Mouse (Mus musculus) forebrain, embryonic 14.5 days (tissue): Measurements from ENCODE around the gene Carnmt1. TPM values are rescaled to one million over a fixed set of nuclear protein-coding genes. Genes with fewer than 3 reads are reported as not detected.
"Not testable (repeated sequence)": the region's sequence is repeated elsewhere in the genome, so short reads cannot be mapped to it uniquely, and the experiment has no call there.

Source experiments
- ATAC-seq: fragments of 200-750 bp; cut with Nextera tagmentation; 2 replicates; pipeline ENCODE4 v1.8.0; 2017; ENCODE audit warnings: mild to moderate bottlenecking, moderate library complexity
- DNase-seq: peaks from one replicate; pipeline ENCODE4 v3.0.0-alpha.2; 2015; ENCODE audit warnings: low spot score
- H3K27ac ChIP-seq: fragments of 300-500 bp; sonication (generic); 2 replicates; pipeline ENCODE4 v1.5.1; 2014; ENCODE audit warnings: low read depth, mild to moderate bottlenecking, control low read depth, low read length, moderate library complexity
- H3K27me3 ChIP-seq: fragments of 300-500 bp; sonication (generic); replicated peaks from 2 replicates; pipeline ENCODE4 v1.6.1; 2014; ENCODE audit warnings: low read length, control low read depth, mixed read lengths; ENCODE audit not compliant: control insufficient read depth, insufficient read depth
- H3K36me3 ChIP-seq: fragments of 300-500 bp; sonication (generic); 2 replicates; pipeline ENCODE4 v1.6.1; 2014; ENCODE audit warnings: low read length, control low read depth; ENCODE audit not compliant: control insufficient read depth, insufficient read depth
- H3K4me1 ChIP-seq: fragments of 300-500 bp; sonication (generic); 2 replicates; pipeline ENCODE4 v1.6.1; 2014; ENCODE audit warnings: antibody characterized with exemption, low read length, control low read depth; ENCODE audit not compliant: control insufficient read depth, insufficient read depth
- H3K4me2 ChIP-seq: fragments of 300-500 bp; sonication (generic); 2 replicates; pipeline ENCODE4 v1.6.1; 2014; ENCODE audit warnings: mild to moderate bottlenecking, control low read depth, low read length
- H3K4me3 ChIP-seq: fragments of 300-500 bp; sonication (generic); 2 replicates; pipeline ENCODE4 v1.5.1; 2014; ENCODE audit warnings: low read depth, low read length, control low read depth
- H3K9ac ChIP-seq: fragments of 300-500 bp; sonication (generic); 2 replicates; pipeline ENCODE4 v1.6.1; 2014; ENCODE audit warnings: mild to moderate bottlenecking, low read length, control low read depth, moderate library complexity
- H3K9me3 ChIP-seq: fragments of 300-500 bp; sonication (generic); replicated peaks from 2 replicates; pipeline ENCODE4 v1.6.1; 2016; ENCODE audit warnings: low read length, control low read depth, mixed read lengths; ENCODE audit not compliant: control insufficient read depth
- WGBS: fragments of 180-500 bp; shearing (Covaris S2); extraction: QIAGEN DNeasy Blood & Tissue Kit; methylation state at CpG from one replicate; pipeline ENCODE4 v1.1.7; 2014; 5-methylcytosine and 5-hydroxymethylcytosine counted together
- polyA plus RNA-seq: library from polyadenylated mRNA; unstranded; fragments of >200 nt; fragmentation: Nextera tagmentation; extraction: Ambion mirVana; gene quantifications from 2 replicates; pipeline ENCODE4 v1.2.1, GENCODE M21; 2014

The Carnmt1 gene
- polyA plus RNA-seq, 1 experiment from 2014 or later: 13.8 TPM

- 0 out of 2 replicates have a peak, but pooled peaks cover 2% of the 10 kb centered on the region for H3K36me3 ChIP-seq
- peak within 1 kb of the TSS; percentile 88 for H3K27ac ChIP-seq
- WGBS: under 1% methylated on average over 24 of the region's 49 CpGs
- peak; percentile 99 for ATAC-seq
- DNase-seq: peak; percentile 99
- peaks cover 12% of the 10 kb centered on the region for H3K4me1 ChIP-seq
- no peaks in the 10 kb centered on the region for H3K9me3 ChIP-seq
- H3K4me2 ChIP-seq: peak within 1 kb of the TSS; percentile 69
- H3K9ac ChIP-seq: peak within 1 kb of the TSS; percentile 85
- no peaks in the 10 kb centered on the region for H3K27me3 ChIP-seq
- peak within 1 kb of the TSS; percentile 84 for H3K4me3 ChIP-seq
Observed at GRCm38 (mm10) chr19:18712866-18713300, 42.3 kb downstream of the Carnmt1 start, which contains the start of gene D030056L22Rik. Gene D030056L22Rik, plus strand, starts transcription at chr19:18713193.

DNA sequence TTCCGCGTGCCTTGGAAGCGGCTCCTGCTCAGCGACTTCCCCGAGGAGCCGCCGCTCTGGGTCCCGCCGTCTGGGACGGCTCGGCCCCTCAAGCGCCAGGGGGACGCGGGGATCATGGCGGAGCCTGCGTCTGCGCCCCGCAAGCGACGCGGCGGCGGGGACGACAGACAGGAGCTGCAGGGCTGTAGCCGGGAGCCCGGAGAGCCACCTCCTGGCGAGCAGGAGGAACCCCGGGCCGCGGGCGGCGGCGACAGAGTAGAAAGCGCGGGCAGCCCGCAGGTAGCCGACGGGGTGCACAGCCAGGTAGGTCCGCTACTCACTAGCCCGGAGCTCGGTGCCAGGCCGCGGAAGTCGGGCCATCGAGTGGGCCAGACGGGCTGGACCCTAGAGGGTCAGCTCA lies 42.8 kb downstream of the Carnmt1 start:
- peak; percentile 71 for ATAC-seq
- WGBS: under 1% methylated on average over 39 of the region's 46 CpGs
- Histone ChIP-seq H3K4me2 (peak overlapping the region; percentile 69), H3K9ac (peak overlapping the region; percentile 85), H3K4me3 (peak overlapping the region; percentile 84), H3K4me1 (peaks cover 12% of the 10 kb centered on the region)
- not testable (repeated sequence) for H3K27ac ChIP-seq, H3K27me3 ChIP-seq, H3K36me3 ChIP-seq, H3K9me3 ChIP-seq
- peak; percentile 28 for DNase-seq

DNA sequence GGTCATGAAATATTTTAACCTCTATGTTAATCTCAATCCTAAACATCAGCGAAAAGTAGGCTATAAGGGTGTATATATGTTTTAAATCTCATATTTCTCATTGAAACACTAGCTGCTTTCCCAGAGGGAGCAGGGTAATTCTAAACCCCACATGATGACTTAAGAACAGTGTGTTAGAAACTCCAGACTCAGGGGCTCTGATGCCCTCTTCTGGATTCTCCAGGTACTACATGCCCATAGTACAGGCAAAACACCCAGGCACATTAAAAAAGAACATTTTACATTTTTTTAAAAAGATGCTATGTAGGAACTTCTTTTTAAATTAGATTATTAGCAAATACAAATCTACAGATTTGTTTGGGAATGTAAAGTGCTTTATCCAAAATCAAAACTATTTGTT lies 45.8 kb downstream of the Carnmt1 start:
- 37% methylated on average over 1 of the region's 1 CpGs for WGBS
- Histone ChIP-seq H3K4me3 (no peak overlapping the region), H3K27ac (no peak overlapping the region), H3K36me3 (0 out of 2 replicates have a peak, but pooled peaks cover 7% of the 10 kb centered on the region), H3K9me3 (no peaks in the 10 kb centered on the region), H3K27me3 (no peaks in the 10 kb centered on the region), H3K9ac (no peak overlapping the region), H3K4me2 (no peak overlapping the region), H3K4me1 (peaks cover 12% of the 10 kb centered on the region)
- ATAC-seq (no peak), DNase-seq (peak; percentile 78)

- ATAC-seq (no peak), DNase-seq (no peak)
- H3K4me1 ChIP-seq: no peaks in the 10 kb centered on the region
- 0 out of 2 replicates have a peak, but pooled peaks cover 7% of the 10 kb centered on the region for H3K36me3 ChIP-seq
- no peak overlapping the region for H3K9ac ChIP-seq
- WGBS: 84% methylated on average over 3 of the region's 3 CpGs
- no peak overlapping the region for H3K4me3 ChIP-seq
- H3K9me3 ChIP-seq: no peaks in the 10 kb centered on the region
- no peaks in the 10 kb centered on the region for H3K27me3 ChIP-seq
- no peak overlapping the region for H3K27ac ChIP-seq
- no peak overlapping the region for H3K4me2 ChIP-seq
Observed at GRCm38 (mm10) chr19:18720337-18720736, 49.8 kb downstream of the Carnmt1 start.

DNA sequence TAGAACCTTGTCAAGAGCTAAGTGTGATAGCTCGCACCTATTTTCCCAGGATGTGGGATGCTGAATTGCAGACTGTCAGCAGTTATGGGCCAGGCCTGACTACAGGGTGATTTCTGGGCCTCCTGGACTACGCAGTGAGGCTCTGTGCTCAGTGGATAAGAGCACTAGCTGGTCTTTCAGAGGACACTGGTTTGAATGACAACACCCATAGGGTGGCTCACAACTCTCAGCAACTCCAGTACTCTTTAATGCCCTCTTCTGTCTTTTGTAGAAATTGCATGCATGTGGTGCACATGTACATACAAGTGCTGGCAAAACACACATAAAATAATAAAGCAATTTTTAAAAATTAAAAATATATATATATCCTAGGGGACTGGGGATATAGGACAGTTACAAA lies 54.6 kb downstream of the Carnmt1 start:
- Histone ChIP-seq H3K4me3 (no peak overlapping the region), H3K4me2 (no peak overlapping the region), H3K4me1 (no peaks in the 10 kb centered on the region), H3K36me3 (no peaks in the 10 kb centered on the region), H3K27ac (no peak overlapping the region), H3K9me3 (no peaks in the 10 kb centered on the region), H3K9ac (no peak overlapping the region), H3K27me3 (no peaks in the 10 kb centered on the region)
- 90% methylated on average over 2 of the region's 2 CpGs for WGBS
- no peak for ATAC-seq
- no peak for DNase-seq

GRCm38 (mm10) chr19:18730255-18730654 lies 59.7 kb downstream of the Carnmt1 start:
- no peak for DNase-seq
- H3K27me3 ChIP-seq: no peaks in the 10 kb centered on the region
- no peak overlapping the region for H3K9ac ChIP-seq
- H3K4me1 ChIP-seq: no peaks in the 10 kb centered on the region
- H3K4me3 ChIP-seq: no peak overlapping the region
- no peak overlapping the region for H3K27ac ChIP-seq
- no peaks in the 10 kb centered on the region for H3K9me3 ChIP-seq
- H3K36me3 ChIP-seq: no peaks in the 10 kb centered on the region
- WGBS: 85% methylated on average over 7 of the region's 7 CpGs
- no peak for ATAC-seq
- H3K4me2 ChIP-seq: no peak overlapping the region

DNA sequence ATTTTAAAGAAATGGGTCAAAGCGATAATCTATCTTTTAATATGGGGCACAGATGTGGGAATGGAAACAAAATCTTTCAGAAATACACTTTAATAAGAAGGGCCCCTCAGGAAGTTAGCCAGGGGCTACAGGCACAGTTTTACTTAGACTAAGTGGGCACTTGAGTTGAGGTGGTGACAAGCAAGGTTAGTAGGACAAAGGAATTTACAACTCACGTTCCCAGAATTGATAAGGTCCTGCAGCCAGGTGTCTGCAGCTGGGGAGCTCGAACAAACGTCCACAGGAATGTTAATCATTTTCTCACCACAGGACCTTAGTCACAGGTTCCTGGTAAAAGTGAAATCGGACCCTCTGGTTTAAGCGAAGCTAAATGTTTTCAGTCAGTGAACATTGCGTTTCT lies 60.5 kb downstream of the Carnmt1 start:
- Histone ChIP-seq H3K4me1 (no peaks in the 10 kb centered on the region), H3K9me3 (no peaks in the 10 kb centered on the region), H3K27ac (no peak overlapping the region), H3K36me3 (no peaks in the 10 kb centered on the region), H3K4me2 (no peak overlapping the region), H3K9ac (no peak overlapping the region), H3K4me3 (no peak overlapping the region), H3K27me3 (no peaks in the 10 kb centered on the region)
- DNase-seq (no peak), ATAC-seq (no peak)
- WGBS: 66% methylated on average over 7 of the region's 7 CpGs

DNA sequence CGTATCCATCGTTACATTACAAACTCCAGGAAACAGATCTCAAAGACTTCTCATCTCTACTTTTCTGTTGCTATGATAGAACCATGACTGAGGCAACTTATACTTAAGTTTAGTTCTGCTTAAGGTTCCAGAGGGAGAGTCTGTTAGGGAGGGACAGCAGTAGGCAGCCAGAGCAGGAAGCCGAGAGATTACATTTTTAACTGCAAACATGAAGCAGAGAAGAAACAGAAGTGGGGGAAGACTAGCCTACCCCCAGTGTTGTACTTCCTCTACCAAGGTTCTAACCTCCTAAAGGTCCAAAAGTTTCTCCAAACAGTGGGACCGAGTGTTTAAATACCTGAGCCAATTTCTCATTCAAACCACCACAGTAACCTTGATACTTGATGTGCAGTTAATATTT lies 65.3 kb downstream of the Carnmt1 start:
- Histone ChIP-seq H3K36me3 (no peaks in the 10 kb centered on the region), H3K4me2 (no peak overlapping the region), H3K4me3 (no peak overlapping the region), H3K4me1 (no peaks in the 10 kb centered on the region), H3K9me3 (no peaks in the 10 kb centered on the region), H3K9ac (no peak overlapping the region), H3K27ac (no peak overlapping the region), H3K27me3 (no peaks in the 10 kb centered on the region)
- ATAC-seq (no peak), DNase-seq (no peak)
- 93% methylated on average over 4 of the region's 4 CpGs for WGBS

GRCm38 (mm10) chr19:18739146-18739545 lies 68.6 kb downstream of the Carnmt1 start:
- no peaks in the 10 kb centered on the region for H3K27me3 ChIP-seq
- no peaks in the 10 kb centered on the region for H3K4me1 ChIP-seq
- no peak overlapping the region for H3K4me2 ChIP-seq
- H3K36me3 ChIP-seq: no peaks in the 10 kb centered on the region
- whole genome bisulfite sequencing: 85% methylated on average over 7 of the region's 7 CpGs
- no peak overlapping the region for H3K27ac ChIP-seq
- DNase-seq: no peak
- no peak overlapping the region for H3K9ac ChIP-seq
- H3K9me3 ChIP-seq: no peaks in the 10 kb centered on the region
- no peak overlapping the region for H3K4me3 ChIP-seq
- no peak for ATAC-seq
